Mouse (Mus musculus) CH12.LX (cell line): ENCODE results near the gene Ireb2.

Experiments used
- CHD1 ChIP-seq: IDR thresholded peaks from 2 replicates; pipeline ENCODE4 v1.6.1; 2012; ENCODE audit warnings: low read depth, low read length, improper control_type of control experiment, inconsistent platforms
- CHD2 ChIP-seq: IDR thresholded peaks from 2 replicates; pipeline ENCODE4 v1.6.1; 2011; ENCODE audit warnings: low read length, improper control_type of control experiment
- CTCF ChIP-seq, 2 experiments: IDR thresholded peaks in 1 of 2; conservative IDR thresholded peaks in 1 of 2; 2 replicates each; pipeline ENCODE4 v1.5.1; 2011 to 2012; ENCODE audit warnings: low read depth in 2 of 2, low read length in 2 of 2, improper control_type of control experiment in 1 of 2, inconsistent platforms in 1 of 2, mild to moderate bottlenecking in 1 of 2, moderate library complexity in 1 of 2
- E2F4 ChIP-seq: IDR thresholded peaks from 2 replicates; pipeline ENCODE4 v1.6.1; 2011; ENCODE audit warnings: low read depth, low read length, improper control_type of control experiment; ENCODE audit not compliant: insufficient replicate concordance
- EP300 ChIP-seq: IDR thresholded peaks from 2 replicates; pipeline ENCODE4 v1.6.1; 2011; ENCODE audit warnings: low read length, improper control_type of control experiment
- ETS1 ChIP-seq: conservative IDR thresholded peaks from 2 replicates; pipeline ENCODE4 v1.6.1; 2012; ENCODE audit warnings: low read depth, mild to moderate bottlenecking, inconsistent platforms, low read length, improper control_type of control experiment, moderate library complexity
- JUND ChIP-seq: conservative IDR thresholded peaks from 2 replicates; pipeline ENCODE4 v1.6.1; 2011; ENCODE audit warnings: low read depth, low read length, improper control_type of control experiment
- MAFK ChIP-seq: IDR thresholded peaks from 2 replicates; pipeline ENCODE4 v1.6.1; 2011; ENCODE audit warnings: low read length, improper control_type of control experiment; ENCODE audit not compliant: insufficient replicate concordance
- NELFE ChIP-seq: IDR thresholded peaks from 2 replicates; pipeline ENCODE4 v1.6.1; 2011; ENCODE audit warnings: low read depth, low read length, improper control_type of control experiment
- POLR2A ChIP-seq: IDR thresholded peaks from 2 replicates; pipeline ENCODE4 v1.6.1; 2011; ENCODE audit warnings: low read depth, mild to moderate bottlenecking, improper control_type of control experiment, low read length
- USF1 ChIP-seq: IDR thresholded peaks from 2 replicates; pipeline ENCODE4 v1.6.1; 2014; ENCODE audit warnings: low read depth, mild to moderate bottlenecking, inconsistent platforms, low read length, improper control_type of control experiment
- ZC3H11A ChIP-seq: IDR thresholded peaks from 2 replicates; pipeline ENCODE4 v1.6.1; 2012; ENCODE audit warnings: low read depth, mild to moderate bottlenecking, inconsistent platforms, low read length, improper control_type of control experiment
- ZNF384 ChIP-seq: IDR thresholded peaks from 2 replicates; pipeline ENCODE4 v1.6.1; 2012; ENCODE audit warnings: low read depth, low read length, improper control_type of control experiment, inconsistent platforms

- TF ChIP-seq ETS1, result no peak
- TF ChIP-seq MAFK, result no peak
- no peak for TF ChIP-seq USF1
- no peak for TF ChIP-seq CTCF (conservative IDR thresholded peaks at IDR 0.05 in 1 of 2, IDR thresholded peaks at IDR 0.05 in 1 of 2; ENCODE audit: low read depth in 2 of 2, low read length in 2 of 2)
- no peak for TF ChIP-seq ZC3H11A
- no peak for TF ChIP-seq CHD1
- TF ChIP-seq EP300, result no peak
- TF ChIP-seq CHD2, result no peak
- no peak for TF ChIP-seq POLR2A
- TF ChIP-seq NELFE, result no peak
- no peak for TF ChIP-seq JUND
- TF ChIP-seq ZNF384, result no peak
- no peak for TF ChIP-seq E2F4
Measured at GRCm38 (mm10) chr9:54842311-54842710, 21.3 kb upstream of the Ireb2 start.
